9 mouse cellular contexts compared by ENCODE assay signal in the genomic region with DNA sequence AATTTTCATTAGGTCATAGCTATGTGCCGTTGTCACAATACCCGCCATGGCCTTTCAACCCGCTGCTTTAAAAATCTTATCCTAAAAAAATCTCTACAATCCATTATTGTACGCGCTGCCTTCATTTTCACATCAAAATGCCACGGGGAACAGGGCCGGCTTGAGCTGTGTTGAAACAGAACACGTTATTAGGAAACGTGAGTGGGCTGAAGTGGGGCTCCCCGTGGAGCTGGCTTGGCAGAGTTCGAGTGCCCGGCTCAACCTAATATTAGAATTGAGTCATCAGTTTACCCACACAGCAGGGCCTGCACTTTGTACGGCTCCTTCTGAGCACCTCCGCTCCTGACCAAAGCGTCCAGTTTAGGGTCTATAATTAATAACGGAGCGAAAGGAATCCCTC.
DNase-seq lines count a peak whose midpoint lies in the region; ATAC-seq lines count a peak whose summit lies in the region.
"Had no signal": no experiment of that assay in that cellular context is flagged by ENCODE, and none has a peak within 500 bp of the region (broad histone marks: within the 10 kb centered on the region; RNA-seq: fewer than 3 reads in every experiment).

No protein-coding gene starts in this region.

- no peaks in the 10 kb centered on the region for H3K27me3 ChIP-seq in forebrain, embryonic 14.5 days (replicated peaks; ENCODE audit: control insufficient read depth, insufficient read depth, low read length)
- no peaks in the 10 kb centered on the region for H3K27me3 ChIP-seq in limb, embryonic 15.5 days
- H3K27me3 ChIP-seq in liver, embryonic 12.5 days (replicated peaks), result no peaks in the 10 kb centered on the region

- DNase-seq in heart, adult 11 months, result peak; percentile 70
- DNase-seq in heart, postnatal 10 days, result no peak
- DNase-seq in brain, adult 2 months (ENCODE audit: low read depth, low spot score), result peak; percentile 45
- no peak for DNase-seq in forebrain, embryonic 14.5 days (ENCODE audit: low spot score)
- no peak for DNase-seq in thymus, adult 18-20 months
- DNase-seq in gastrocnemius, postnatal 14 days, result no peak
- DNase-seq: heart, postnatal 36 days had no signal

- no peak overlapping the region for H3K27ac ChIP-seq in forebrain, embryonic 14.5 days (ENCODE audit: low read depth, low read length)
- H3K27ac ChIP-seq in limb, embryonic 15.5 days, result peak overlapping the region; percentile 19; the same call in 1 of the 2 replicates
- no peak overlapping the region for H3K27ac ChIP-seq in liver, embryonic 12.5 days

- ATAC-seq in forebrain, embryonic 14.5 days, result 0 out of 2 replicates have a peak, but pooled peaks have one; percentile 26
- ATAC-seq in limb, embryonic 15.5 days (ENCODE audit: insufficient number of reproducible peaks, low FRiP score, low TSS enrichment, low read depth), result no peak
- ATAC-seq in liver, embryonic 12.5 days, result no peak

- H3K9ac ChIP-seq in forebrain, embryonic 14.5 days (ENCODE audit: low read length), result no peak overlapping the region
- no peak overlapping the region for H3K9ac ChIP-seq in limb, embryonic 15.5 days
- no peak overlapping the region for H3K9ac ChIP-seq in liver, embryonic 12.5 days

- H3K4me2 ChIP-seq in forebrain, embryonic 14.5 days (ENCODE audit: low read length), result peak overlapping the region; percentile 23; the same call in 1 of the 2 replicates
- H3K4me2 ChIP-seq in limb, embryonic 15.5 days, result peak overlapping the region; percentile 31
- H3K4me2 ChIP-seq in liver, embryonic 12.5 days, result no peak overlapping the region

- H3K4me1 ChIP-seq in forebrain, embryonic 14.5 days (ENCODE audit: control insufficient read depth, insufficient read depth, low read length), result no peaks in the 10 kb centered on the region
- H3K4me1 ChIP-seq in limb, embryonic 15.5 days, result peaks cover 15% of the 10 kb centered on the region
- H3K4me1 ChIP-seq in liver, embryonic 12.5 days, result no peaks in the 10 kb centered on the region

- 53% methylated on average over 17 of the region's 17 CpGs for WGBS in forebrain, embryonic 14.5 days
- 13% methylated on average over 17 of the region's 17 CpGs for WGBS in limb, embryonic 15.5 days
- 71% methylated on average over 17 of the region's 17 CpGs for WGBS in liver, embryonic 12.5 days (ENCODE audit: insufficient replicate concordance)

- H3K4me3 ChIP-seq in forebrain, embryonic 14.5 days (ENCODE audit: low read depth, low read length), result no peak overlapping the region
- H3K4me3 ChIP-seq in limb, embryonic 15.5 days, result peak overlapping the region; percentile 20; the same call in 1 of the 2 replicates
- H3K4me3 ChIP-seq in liver, embryonic 12.5 days, result no peak overlapping the region

- no peaks in the 10 kb centered on the region for H3K36me3 ChIP-seq in forebrain, embryonic 14.5 days (ENCODE audit: control insufficient read depth, insufficient read depth, low read length)
- H3K36me3 ChIP-seq in limb, embryonic 15.5 days, result no peaks in the 10 kb centered on the region
- no peaks in the 10 kb centered on the region for H3K36me3 ChIP-seq in liver, embryonic 12.5 days

- no peaks in the 10 kb centered on the region for H3K9me3 ChIP-seq in forebrain, embryonic 14.5 days (replicated peaks; ENCODE audit: control insufficient read depth, low read length)
- no peaks in the 10 kb centered on the region for H3K9me3 ChIP-seq in limb, embryonic 15.5 days
- H3K9me3 ChIP-seq in liver, embryonic 12.5 days (replicated peaks), result no peaks in the 10 kb centered on the region

- intact Hi-C loops in heart, postnatal 10 days (cut with DNase I), result no loop called here
- intact Hi-C loops in gastrocnemius, postnatal 14 days (cut with DNase I; ENCODE audit: low total_unique reads), result no loop called here

Comparison
In these comparisons a context has a peak if more than half of its experiments do, and no peak if none do; other contexts are left out.
1. DNase-seq: peak in heart, adult 11 months (single experiment) and brain, adult 2 months (single experiment); none in heart, postnatal 10 days (0 of 2), forebrain, embryonic 14.5 days (single experiment), thymus, adult 18-20 months (0 of 2) and gastrocnemius, postnatal 14 days (single experiment).